Mouse (Mus musculus): ENCODE results near the gene Slco1a4. TPM values are rescaled to one million over a fixed set of nuclear protein-coding genes. Genes with fewer than 3 reads are reported as not detected.
"Not testable (repeated sequence)": the region's sequence is repeated elsewhere in the genome, so short reads cannot be mapped to it uniquely, and the experiment has no call there.

Slco1a4 gene
- 1.1 and 2.0 TPM in 2 replicates for polyA plus RNA-seq (2012; rRNA removed)

GRCm38 (mm10) chr6:141856085-141856484 is at the start of gene Slco1a4:
Gene Slco1a4 (minus strand): TSS chr6:141856199.
- DNase-seq (ENCODE audit: low read depth), result peak; percentile 54
- TF ChIP-seq CTCF (IDR thresholded peaks at IDR 0.05; ENCODE audit: borderline replicate concordance, extremely low read depth, insufficient read depth, insufficient read length) (no peak), POLR2A (IDR thresholded peaks at IDR 0.05; ENCODE audit: borderline replicate concordance, extremely low read depth, insufficient read depth, insufficient read length, poor library complexity, severe bottlenecking) (no peak)

- no peak for TF ChIP-seq CTCF (IDR thresholded peaks at IDR 0.05; ENCODE audit: borderline replicate concordance, extremely low read depth, insufficient read depth, insufficient read length)
- TF ChIP-seq POLR2A (IDR thresholded peaks at IDR 0.05; ENCODE audit: borderline replicate concordance, extremely low read depth, insufficient read depth, insufficient read length, poor library complexity, severe bottlenecking), result no peak
- no peak for DNase-seq (ENCODE audit: low read depth)
Measured at GRCm38 (mm10) chr6:141898197-141898596, 42.2 kb upstream of the Slco1a4 start.

DNA sequence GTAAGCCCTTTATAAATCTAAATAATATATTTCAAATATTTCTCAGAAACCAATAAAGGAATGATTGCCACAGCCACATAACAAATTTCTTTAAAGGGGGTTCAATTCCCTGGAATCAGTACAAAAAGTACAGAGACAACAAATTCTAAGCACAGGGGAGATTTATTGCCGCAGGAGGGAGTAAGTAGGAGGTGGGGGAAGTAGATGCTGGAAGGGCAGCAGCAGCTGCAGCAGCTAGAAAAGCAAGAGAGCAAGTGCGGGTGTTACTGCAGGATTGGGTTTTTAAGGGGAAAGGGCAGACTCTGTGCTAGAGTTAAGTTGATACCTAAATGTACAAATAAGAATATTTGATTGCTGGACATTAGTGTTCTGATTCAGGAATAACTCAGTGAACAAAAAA is 33.7 kb upstream of the Slco1a4 start:
- no peak for DNase-seq (ENCODE audit: low read depth)
- no peak for TF ChIP-seq POLR2A (IDR thresholded peaks at IDR 0.05; ENCODE audit: borderline replicate concordance, extremely low read depth, insufficient read depth, insufficient read length, poor library complexity, severe bottlenecking)
- no peak for TF ChIP-seq CTCF (IDR thresholded peaks at IDR 0.05; ENCODE audit: borderline replicate concordance, extremely low read depth, insufficient read depth, insufficient read length)

DNA sequence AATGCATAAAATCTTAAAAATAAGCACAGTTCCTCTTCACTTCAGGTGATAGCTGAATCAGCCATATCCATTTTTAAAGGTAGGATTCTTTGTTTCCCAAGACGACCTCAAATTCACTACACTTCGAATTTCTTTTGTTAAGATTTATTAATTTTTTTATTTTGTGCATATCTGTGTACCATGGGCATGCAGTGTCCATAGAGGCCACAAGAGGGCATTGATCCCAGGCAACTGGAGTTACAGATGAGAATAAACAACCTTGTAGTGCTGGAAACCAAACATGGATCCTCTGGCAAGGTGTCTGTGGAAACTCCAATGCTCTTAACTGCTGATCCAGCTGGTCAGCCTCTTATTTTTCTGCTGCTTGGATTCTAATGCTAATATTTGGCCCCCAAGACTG is 32.2 kb upstream of the Slco1a4 start:
- no peak for DNase-seq (ENCODE audit: low read depth)
- TF ChIP-seq POLR2A (IDR thresholded peaks at IDR 0.05; ENCODE audit: borderline replicate concordance, extremely low read depth, insufficient read depth, insufficient read length, poor library complexity, severe bottlenecking) (no peak), CTCF (IDR thresholded peaks at IDR 0.05; ENCODE audit: borderline replicate concordance, extremely low read depth, insufficient read depth, insufficient read length) (peak; percentile 26; the same call in 1 of the 2 replicates)

- TF ChIP-seq CTCF (IDR thresholded peaks at IDR 0.05; ENCODE audit: borderline replicate concordance, extremely low read depth, insufficient read depth, insufficient read length) (no peak), POLR2A (IDR thresholded peaks at IDR 0.05; ENCODE audit: borderline replicate concordance, extremely low read depth, insufficient read depth, insufficient read length, poor library complexity, severe bottlenecking) (no peak)
- no peak for DNase-seq (ENCODE audit: low read depth)
Measured at GRCm38 (mm10) chr6:141882581-141882980, 26.6 kb upstream of the Slco1a4 start.

DNA sequence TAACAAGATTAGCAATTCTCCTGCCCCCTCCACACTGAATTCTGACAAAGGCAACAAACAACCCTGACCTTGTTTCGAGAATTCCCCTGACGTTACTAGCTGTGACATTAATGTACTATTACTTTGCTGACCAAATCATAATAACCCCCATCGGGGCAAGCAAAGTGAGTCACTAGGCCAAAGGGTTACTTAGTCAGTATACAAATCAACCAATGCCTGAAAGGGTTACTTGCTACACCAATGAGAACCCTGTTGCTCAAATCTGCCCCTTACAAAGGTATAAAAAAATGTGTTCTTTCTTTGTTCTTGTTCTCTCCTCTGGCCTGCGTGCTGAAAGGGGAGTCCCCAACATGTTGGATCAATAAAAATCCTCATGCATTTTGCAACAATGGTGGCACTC is 19.7 kb upstream of the Slco1a4 start:
- DNase-seq (ENCODE audit: low read depth), result not testable (repeated sequence)

DNA sequence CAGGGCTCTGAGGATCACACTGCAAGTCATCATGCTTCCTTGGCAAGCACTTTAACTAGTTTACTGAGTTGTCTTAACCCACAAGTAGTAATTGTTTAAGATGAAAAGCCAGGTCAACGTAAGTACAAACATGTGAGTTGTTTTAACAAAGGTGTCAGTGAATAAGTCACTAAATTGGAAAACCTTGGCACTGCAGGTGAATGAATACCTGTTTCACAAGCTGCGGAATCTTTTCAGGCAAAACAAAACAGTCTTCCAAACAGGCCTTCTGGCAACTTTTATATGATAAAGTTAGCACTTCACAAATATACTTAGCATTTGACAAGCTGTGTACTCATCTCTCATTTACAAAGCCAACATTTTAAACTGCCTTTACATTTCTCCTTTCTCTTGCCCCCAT is 15.7 kb upstream of the Slco1a4 start:
- TF ChIP-seq CTCF (IDR thresholded peaks at IDR 0.05; ENCODE audit: borderline replicate concordance, extremely low read depth, insufficient read depth, insufficient read length), result no peak
- TF ChIP-seq POLR2A (IDR thresholded peaks at IDR 0.05; ENCODE audit: borderline replicate concordance, extremely low read depth, insufficient read depth, insufficient read length, poor library complexity, severe bottlenecking), result no peak

GRCm38 (mm10) chr6:141868735-141869134 is 12.7 kb upstream of the Slco1a4 start:
- DNase-seq (ENCODE audit: low read depth), result no peak
- TF ChIP-seq POLR2A (IDR thresholded peaks at IDR 0.05; ENCODE audit: borderline replicate concordance, extremely low read depth, insufficient read depth, insufficient read length, poor library complexity, severe bottlenecking) (no peak), CTCF (IDR thresholded peaks at IDR 0.05; ENCODE audit: borderline replicate concordance, extremely low read depth, insufficient read depth, insufficient read length) (no peak)

More for the DNA sequence above, 15.7 kb upstream of the Slco1a4 start:
- DNase-seq (ENCODE audit: low read depth), result no peak

GRCm38 (mm10) chr6:141866026-141866425 is 10.0 kb upstream of the Slco1a4 start:
- DNase-seq (ENCODE audit: low read depth), result no peak
- TF ChIP-seq POLR2A (IDR thresholded peaks at IDR 0.05; ENCODE audit: borderline replicate concordance, extremely low read depth, insufficient read depth, insufficient read length, poor library complexity, severe bottlenecking) (no peak), CTCF (IDR thresholded peaks at IDR 0.05; ENCODE audit: borderline replicate concordance, extremely low read depth, insufficient read depth, insufficient read length) (no peak)

DNA sequence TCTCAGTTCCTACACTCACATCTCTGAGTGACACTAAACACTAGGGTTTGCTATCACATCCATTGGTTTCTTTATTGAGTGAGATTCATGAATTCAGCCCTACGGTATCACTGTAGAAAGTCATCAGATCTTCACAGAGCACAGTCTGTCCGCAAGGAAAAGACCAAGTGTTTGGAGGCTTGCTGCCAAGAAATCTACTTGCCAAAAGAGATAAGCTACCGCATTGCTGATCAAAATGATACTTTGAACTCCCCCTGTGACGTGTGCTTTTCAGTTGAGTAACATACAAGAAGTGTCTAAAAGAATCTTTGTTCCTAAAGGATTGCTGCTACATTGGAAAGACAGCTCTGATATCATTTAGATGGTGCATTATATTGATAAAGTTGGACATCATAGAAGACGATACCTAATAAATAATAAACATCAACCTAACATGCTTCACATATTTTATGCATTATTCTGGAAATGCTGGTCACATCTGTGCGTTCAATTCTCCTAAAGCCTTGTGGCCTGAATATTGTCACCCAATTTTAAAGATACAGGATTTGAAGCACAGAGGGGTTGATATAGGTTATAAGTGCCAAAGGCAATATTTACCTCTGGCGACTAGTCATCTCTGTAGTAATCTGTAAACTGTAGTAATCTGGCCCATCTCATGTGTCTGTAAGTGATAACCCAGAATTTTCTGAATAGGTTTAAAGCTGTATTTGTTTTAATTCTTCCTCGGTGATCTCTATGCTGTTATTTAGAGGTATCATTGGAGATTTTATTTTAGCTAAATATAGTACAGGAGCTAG is 1.9 kb upstream of the Slco1a4 start:
- TF ChIP-seq POLR2A (IDR thresholded peaks at IDR 0.05; ENCODE audit: borderline replicate concordance, extremely low read depth, insufficient read depth, insufficient read length, poor library complexity, severe bottlenecking), result no peak
- no peak for TF ChIP-seq CTCF (IDR thresholded peaks at IDR 0.05; ENCODE audit: borderline replicate concordance, extremely low read depth, insufficient read depth, insufficient read length)
- no peak for DNase-seq (ENCODE audit: low read depth)

GRCm38 (mm10) chr6:141853616-141854015 is 2.4 kb downstream of the Slco1a4 start:
- DNase-seq (ENCODE audit: low read depth), result no peak
- TF ChIP-seq CTCF (IDR thresholded peaks at IDR 0.05; ENCODE audit: borderline replicate concordance, extremely low read depth, insufficient read depth, insufficient read length), result no peak
- TF ChIP-seq POLR2A (IDR thresholded peaks at IDR 0.05; ENCODE audit: borderline replicate concordance, extremely low read depth, insufficient read depth, insufficient read length, poor library complexity, severe bottlenecking), result no peak

GRCm38 (mm10) chr6:141849051-141849450 is 6.9 kb downstream of the Slco1a4 start:
- TF ChIP-seq CTCF (IDR thresholded peaks at IDR 0.05; ENCODE audit: borderline replicate concordance, extremely low read depth, insufficient read depth, insufficient read length) (no peak), POLR2A (IDR thresholded peaks at IDR 0.05; ENCODE audit: borderline replicate concordance, extremely low read depth, insufficient read depth, insufficient read length, poor library complexity, severe bottlenecking) (no peak)
- DNase-seq (ENCODE audit: low read depth), result no peak
